Mouse (Mus musculus) lung, postnatal 0 days (tissue): ENCODE data around the gene Cabcoco1.
A peak's percentile ranks its signal among the peaks of the same experiment; 100 is the strongest.

Experiments used
- CTCF ChIP-seq: IDR thresholded peaks from 2 replicates; pipeline ENCODE4 v1.5.1; 2016; ENCODE audit warnings: antibody characterized with exemption, mild to moderate bottlenecking
- EP300 ChIP-seq: IDR thresholded peaks from 2 replicates; pipeline ENCODE4 v1.6.1; 2016; ENCODE audit warnings: antibody characterized with exemption, mild to moderate bottlenecking, control low read depth

DNA sequence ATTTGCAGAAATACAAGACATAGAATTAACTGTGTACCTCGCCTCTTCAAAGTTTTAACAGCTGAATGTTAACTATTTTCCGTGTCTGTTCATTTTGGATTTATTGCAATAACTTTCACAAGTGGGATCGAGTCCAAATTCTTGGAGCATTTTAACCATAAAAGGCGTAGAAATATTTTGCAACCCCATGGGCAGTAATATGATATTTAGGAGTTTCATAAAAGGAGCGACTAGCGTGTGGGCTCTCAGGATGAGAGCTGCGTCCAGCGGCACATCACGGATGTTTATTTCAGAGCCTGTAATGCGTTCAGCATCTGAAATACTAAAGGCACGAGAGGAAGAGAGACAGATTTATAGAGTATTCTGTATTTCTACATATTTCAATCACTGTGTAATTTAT is 50.1 kb downstream of the Cabcoco1 start:
- TF ChIP-seq EP300 (0 out of 2 replicates have a peak, but pooled peaks have one; percentile 14), CTCF (no peak)
